Mouse (Mus musculus) layer of hippocampus, adult 2 months (tissue): ENCODE results near the gene Nudt2. TPM values are rescaled to one million over a fixed set of nuclear protein-coding genes. Genes with fewer than 3 reads are reported as not detected.

Experiments used
- DNase-seq, 2 experiments: peaks; one replicate each; pipeline ENCODE4 v3.0.0; 2022; ENCODE audit warnings: low spot score in 2 of 2
- H3K27ac ChIP-seq: fragments of 200-600 bp; 2 replicates; pipeline ENCODE4 v1.8.1; 2022
- H3K4me3 ChIP-seq: fragments of 200-600 bp; 2 replicates; pipeline ENCODE4 v1.8.1; 2022; ENCODE audit warnings: mild to moderate bottlenecking
- CTCF ChIP-seq: fragments of 200-600 bp; conservative IDR thresholded peaks from 2 replicates; pipeline ENCODE4 v1.8.1; 2022; ENCODE audit warnings: antibody characterized with exemption, mild to moderate bottlenecking, moderate library complexity
- total RNA-seq, 2 experiments: library from RNA; stranded (reverse); gene quantifications; 2 replicates each; pipeline ENCODE4 v1.2.3; 2021

The Nudt2 gene
- total RNA-seq, 2 experiments from 2014 or later = 29.3 to 30.4 TPM

- H3K4me3 ChIP-seq = peak overlapping the region; percentile 40
- peak; percentile 67 for TF ChIP-seq CTCF
- H3K27ac ChIP-seq = peak overlapping the region; percentile 80
- no peak for DNase-seq
Measured at GRCm38 (mm10) chr4:41497579-41497978, 32.6 kb downstream of the Nudt2 start.

DNA sequence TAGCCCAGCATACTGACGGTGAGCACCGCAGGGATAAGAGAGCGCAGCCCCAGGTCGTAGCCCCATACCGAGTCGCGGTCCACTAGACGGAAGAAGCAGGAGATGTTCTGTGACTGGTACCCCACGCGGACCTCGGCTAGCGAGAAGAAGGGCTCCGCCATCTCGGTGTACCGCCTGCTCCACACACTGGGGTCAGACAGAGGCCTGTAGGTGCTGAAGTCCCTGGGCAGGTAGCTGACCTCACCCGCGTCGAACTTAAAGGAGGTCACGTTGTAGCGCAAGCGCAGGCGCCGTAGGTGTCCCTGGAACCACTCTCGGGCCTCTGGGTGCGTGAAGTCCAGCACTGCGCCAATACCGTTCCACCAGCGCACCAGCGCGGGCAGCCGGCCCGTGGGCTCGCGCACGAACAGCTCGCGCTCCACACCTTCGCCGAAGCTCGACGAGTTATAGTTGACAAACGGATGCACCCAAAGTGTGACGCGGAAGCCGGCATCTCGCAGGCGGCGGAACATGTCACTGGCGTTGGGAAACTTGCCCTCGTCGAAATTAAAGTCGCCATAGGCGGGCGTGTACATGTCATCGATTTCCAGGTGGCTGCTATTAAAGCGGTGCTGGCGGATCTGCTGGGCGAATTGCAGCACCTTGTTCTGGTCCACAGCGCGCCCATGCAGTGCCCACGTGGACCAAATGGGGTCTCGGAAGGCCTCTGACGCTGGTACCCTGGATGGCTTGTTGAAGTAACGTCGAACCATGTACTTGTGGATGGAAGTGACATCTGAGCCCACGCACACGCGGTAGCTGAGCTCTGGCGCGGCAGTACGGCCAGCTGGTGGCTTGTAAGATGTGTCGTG is 33.3 kb downstream of the Nudt2 start:
- peak overlapping the region; percentile 40 for H3K4me3 ChIP-seq

DNA sequence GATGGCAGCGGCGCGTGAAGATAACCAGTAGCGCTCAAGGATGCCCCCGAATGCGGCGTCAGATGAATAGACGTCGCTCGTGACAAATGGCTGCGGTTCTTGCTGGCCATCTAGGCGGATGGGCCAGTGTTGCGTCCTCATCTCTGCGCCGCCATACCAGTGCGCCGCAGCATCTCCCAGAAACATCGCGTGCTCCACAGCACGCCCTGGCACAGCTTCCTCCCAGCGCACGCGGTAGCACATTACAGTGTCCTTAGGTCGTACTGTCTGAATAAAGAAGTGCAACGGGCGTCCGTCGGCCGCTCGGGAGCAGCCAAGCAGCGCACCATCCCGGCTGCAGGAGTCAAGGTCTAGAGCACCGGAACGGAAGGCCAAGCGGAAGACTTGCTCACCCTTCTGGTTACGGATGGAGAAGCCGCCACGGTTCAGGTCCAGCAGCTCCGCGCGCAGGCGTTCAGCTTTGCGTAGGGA is 34.0 kb downstream of the Nudt2 start:
- Histone ChIP-seq H3K27ac (peak overlapping the region; percentile 83), H3K4me3 (no peak overlapping the region; the same call in 1 of the 2 replicates)
- no peak for TF ChIP-seq CTCF
- DNase-seq = no peak

More for the DNA sequence above, 33.3 kb downstream of the Nudt2 start:
- H3K27ac ChIP-seq = peak overlapping the region; percentile 83
- DNase-seq = no peak
- TF ChIP-seq CTCF = no peak

DNA sequence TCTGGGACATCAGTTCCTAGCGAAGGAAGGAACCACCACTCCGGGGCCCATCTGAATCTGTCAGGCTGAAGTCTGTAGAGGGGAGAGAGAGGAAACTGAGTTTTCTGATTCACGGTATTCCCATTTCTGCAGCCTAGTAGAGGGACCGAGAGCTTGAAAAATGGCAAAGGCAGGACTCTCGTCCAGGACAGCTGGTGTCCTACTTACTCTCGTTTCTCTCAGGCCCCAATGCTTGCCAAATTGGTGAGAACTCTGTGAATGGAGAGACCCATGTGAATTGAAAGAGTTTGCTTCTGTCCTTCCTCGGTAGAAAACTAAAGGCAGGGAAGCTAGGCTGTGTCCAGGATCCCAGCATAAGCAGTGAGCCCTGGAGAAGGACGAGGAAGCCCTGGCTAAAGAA is 34.7 kb downstream of the Nudt2 start:
- no peak for TF ChIP-seq CTCF
- Histone ChIP-seq H3K27ac (peak overlapping the region; percentile 83), H3K4me3 (no peak overlapping the region)
- no peak for DNase-seq

GRCm38 (mm10) chr4:41500787-41501186 is 35.8 kb downstream of the Nudt2 start:
- no peak for DNase-seq
- Histone ChIP-seq H3K4me3 (peak overlapping the region; percentile 55; the same call in 1 of the 2 replicates), H3K27ac (peak overlapping the region; percentile 83)
- TF ChIP-seq CTCF = no peak

GRCm38 (mm10) chr4:41502171-41502940 is 37.4 kb downstream of the Nudt2 start:
- DNase-seq = no peak
- peak overlapping the region; percentile 55 for H3K4me3 ChIP-seq
- no peak for TF ChIP-seq CTCF
- peak overlapping the region; percentile 83 for H3K27ac ChIP-seq

DNA sequence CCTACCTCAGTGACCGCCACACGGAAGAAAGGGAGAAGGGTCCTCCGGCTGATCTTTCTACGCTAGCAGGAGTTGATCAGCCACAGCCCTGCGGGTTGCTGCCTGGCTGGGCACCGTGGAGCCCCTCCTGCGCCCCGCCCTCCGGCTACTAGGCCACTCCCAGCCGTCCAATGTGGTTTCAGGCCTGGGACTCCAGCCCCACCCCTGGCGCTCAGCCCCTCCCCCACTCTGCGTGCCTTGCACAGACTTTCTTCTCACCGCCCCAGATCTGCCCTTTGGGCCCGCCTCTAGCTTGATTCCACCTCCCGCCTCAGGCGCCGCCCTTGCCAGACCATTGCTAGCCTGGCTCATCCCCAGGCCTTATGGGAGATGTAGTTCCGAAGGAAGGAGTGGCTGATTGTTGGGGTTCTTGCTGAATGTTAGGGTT is 38.0 kb downstream of the Nudt2 start, which contains the start of gene AI464131:
Gene AI464131 (minus strand): TSS at position 91 of the 427 bp plus-strand sequence.
- peak within 1 kb of the TSS; percentile 55 for H3K4me3 ChIP-seq
- peak within 1 kb of the TSS; percentile 83 for H3K27ac ChIP-seq
- TF ChIP-seq CTCF = peak; percentile 39
- peak; percentile 92 to 96 for DNase-seq

GRCm38 (mm10) chr4:41504325-41504724 is 39.4 kb downstream of the Nudt2 start:
- DNase-seq = no peak
- H3K27ac ChIP-seq = no peak overlapping the region

DNA sequence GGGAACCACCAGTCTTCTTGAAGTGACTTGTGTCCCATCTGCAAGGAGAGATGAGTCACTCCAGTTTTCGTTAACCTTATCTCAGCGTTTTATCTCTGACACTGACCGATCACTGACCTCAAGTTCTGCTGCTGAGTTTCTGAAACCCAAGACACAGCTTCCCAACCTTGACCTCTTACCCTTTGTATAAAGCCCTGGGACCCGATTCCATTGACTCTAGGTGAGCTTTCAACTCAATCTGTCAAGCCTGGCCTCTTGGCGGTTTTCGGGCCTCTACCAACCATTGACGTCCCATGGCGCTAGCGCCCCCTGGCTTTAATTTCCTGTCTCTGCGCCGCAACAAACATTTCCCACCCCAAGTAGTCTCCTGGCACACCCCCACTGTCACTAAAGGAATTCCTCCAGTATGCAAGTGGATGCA is 40.2 kb downstream of the Nudt2 start:
- DNase-seq = no peak
- TF ChIP-seq CTCF = peak; percentile 67
- Histone ChIP-seq H3K4me3 (no peak overlapping the region), H3K27ac (no peak overlapping the region)

More at GRCm38 (mm10) chr4:41504325-41504724, 39.4 kb downstream of the Nudt2 start:
- peak; percentile 69 for TF ChIP-seq CTCF
- H3K4me3 ChIP-seq = no peak overlapping the region

- Histone ChIP-seq H3K27ac (peak overlapping the region; percentile 87), H3K4me3 (peak overlapping the region; percentile 60; the same call in 1 of the 2 replicates)
- peak; percentile 83 for TF ChIP-seq CTCF
- peak in 1 of 2 experiments; percentile 69 for DNase-seq
Measured at GRCm38 (mm10) chr4:41506156-41506555, 41.2 kb downstream of the Nudt2 start.

GRCm38 (mm10) chr4:41506906-41507305 is 42.0 kb downstream of the Nudt2 start:
- H3K4me3 ChIP-seq = peak overlapping the region; percentile 60
- H3K27ac ChIP-seq = peak overlapping the region; percentile 87
- TF ChIP-seq CTCF = peak; percentile 57
- peak; percentile 84 to 85 for DNase-seq

DNA sequence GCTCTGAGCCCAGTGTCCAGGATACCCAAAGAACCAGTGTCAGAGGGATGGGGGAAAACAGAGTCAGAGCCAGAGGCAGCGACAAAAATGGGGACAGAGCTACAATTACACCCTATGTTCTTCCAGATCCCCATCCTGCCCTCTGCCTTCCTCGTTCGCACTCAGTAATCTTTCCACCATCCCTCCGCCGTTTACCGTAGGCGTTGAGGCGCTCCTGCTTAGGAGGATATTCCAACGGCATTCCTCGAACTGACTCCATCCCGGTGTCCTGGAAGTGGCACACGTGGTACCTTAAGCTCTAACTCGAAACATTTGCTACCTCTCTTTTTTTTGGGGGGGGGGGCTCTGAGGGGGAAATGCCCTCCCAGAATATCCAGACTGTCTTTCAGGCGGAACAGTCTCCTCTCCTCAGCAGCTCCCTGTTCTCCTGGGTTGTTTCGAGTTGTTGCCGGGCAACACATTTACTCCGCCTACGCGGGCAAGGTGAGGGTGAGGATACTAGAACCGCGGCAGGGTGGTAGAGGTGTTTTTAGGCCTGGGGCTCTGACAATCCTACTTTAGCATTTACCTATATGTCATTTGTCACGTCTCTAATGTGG is 42.5 kb downstream of the Nudt2 start:
- Histone ChIP-seq H3K27ac (peak overlapping the region; percentile 87), H3K4me3 (peak overlapping the region; percentile 60)
- DNase-seq = no peak
- TF ChIP-seq CTCF = no peak
